Comparison of ENCODE assay signal across 17 mouse cellular contexts in genomic region chr6:128095131-128095530, GRCm38 (mm10). TPM values are rescaled to one million over a fixed set of nuclear protein-coding genes. Genes with fewer than 3 reads are reported as not detected.
DNase-seq lines count a peak whose midpoint lies in the region; ATAC-seq lines count a peak whose summit lies in the region.
"Had no signal": no experiment of that assay in that cellular context is flagged by ENCODE, and none has a peak within 500 bp of the region (broad histone marks: within the 10 kb centered on the region; RNA-seq: fewer than 3 reads in every experiment).

No protein-coding gene starts in this region.

- peak overlapping the region; percentile 12; the same call in 1 of the 2 replicates for H3K27ac ChIP-seq in hindbrain, embryonic 10.5 days
- no peak overlapping the region for H3K27ac ChIP-seq in hindbrain, embryonic 13.5 days
- H3K27ac ChIP-seq: liver, embryonic 13.5 days had no signal

- no peaks in the 10 kb centered on the region for H3K27me3 ChIP-seq in hindbrain, embryonic 10.5 days (ENCODE audit: insufficient read depth, poor library complexity, severe bottlenecking)
- H3K27me3 ChIP-seq in hindbrain, embryonic 13.5 days: no peaks in the 10 kb centered on the region
- H3K27me3 ChIP-seq: liver, embryonic 13.5 days had no signal

- H3K4me2 ChIP-seq in hindbrain, embryonic 13.5 days: no peak overlapping the region
- H3K4me2 ChIP-seq: liver, embryonic 13.5 days had no signal

- no peaks in the 10 kb centered on the region for H3K9me3 ChIP-seq in hindbrain, embryonic 10.5 days
- no peaks in the 10 kb centered on the region for H3K9me3 ChIP-seq in hindbrain, embryonic 13.5 days
- H3K9me3 ChIP-seq: embryonic facial prominence, embryonic 10.5 days; liver, embryonic 13.5 days had no signal

- H3K36me3 ChIP-seq in hindbrain, embryonic 10.5 days: no peaks in the 10 kb centered on the region
- no peaks in the 10 kb centered on the region for H3K36me3 ChIP-seq in hindbrain, embryonic 13.5 days
- H3K36me3 ChIP-seq: embryonic facial prominence, embryonic 10.5 days; liver, embryonic 13.5 days had no signal

- peak; percentile 58 for DNase-seq in cerebellum, adult 11-12 months
- DNase-seq in hindbrain, embryonic 10.5 days (ENCODE audit: low spot score): no peak
- DNase-seq in brain, adult 2 months (ENCODE audit: low read depth, low spot score): peak; percentile 84
- DNase-seq in left cerebral cortex, postnatal 14 days (ENCODE audit: low spot score in 2 of 2): peak; percentile 60 to 77
- DNase-seq in adipocyte (ENCODE audit: low spot score): no peak
- DNase-seq: adrenal gland, postnatal 25 days; heart, adult 11 months; heart, postnatal 10 days; liver, embryonic 13.5 days; lung, postnatal 14 days; thymus, postnatal 4 days had no signal

- intact Hi-C loops in left cerebral cortex, postnatal 14 days (cut with DNase I): loop anchor here (5.0 to 10.0 kb wide), 2 partner anchors 47 to 330 kb away; partner anchors contain the start of genes Prmt8 and Tspan9

- no peak overlapping the region for H3K9ac ChIP-seq in hindbrain, embryonic 13.5 days
- H3K9ac ChIP-seq: liver, embryonic 13.5 days had no signal

- peaks cover 58% of the 10 kb centered on the region for H3K4me1 ChIP-seq in hindbrain, embryonic 10.5 days (replicated peaks)
- H3K4me1 ChIP-seq in hindbrain, embryonic 13.5 days (replicated peaks): peaks cover 31% of the 10 kb centered on the region

- ATAC-seq in cerebellum, adult (ENCODE audit: insufficient number of reproducible peaks, low FRiP score, low TSS enrichment): no peak
- no peak for ATAC-seq in hindbrain, embryonic 13.5 days (ENCODE audit: low FRiP score)
- no peak for ATAC-seq in megakaryocyte progenitor cell, adult 5-6 weeks (replicated peaks; ENCODE audit: poor library complexity)
- ATAC-seq: hindbrain, embryonic 16.5 days had no signal

- 94% methylated on average over 10 of the region's 10 CpGs for WGBS in hindbrain, embryonic 10.5 days
- 95% methylated on average over 10 of the region's 10 CpGs for WGBS in hindbrain, embryonic 13.5 days

- H3K4me3 ChIP-seq in hindbrain, embryonic 10.5 days: no peak overlapping the region
- H3K4me3 ChIP-seq in hindbrain, embryonic 13.5 days: no peak overlapping the region
- H3K4me3 ChIP-seq: embryonic facial prominence, embryonic 10.5 days; erythroblast, embryonic 14.5 days; liver, embryonic 13.5 days had no signal

RNA-seq across cellular contexts. Expression of gene Tspan9, which starts 48.3 kb away (rescaled TPM):
- polyA plus RNA-seq in hindbrain, embryonic 10.5 days (2016; fragmentation: Nextera tagmentation; extraction: Ambion mirVana): 65.7 and 67.8 TPM in 2 replicates
- 32.7 and 35.8 TPM in 2 replicates for polyA plus RNA-seq in hindbrain, embryonic 13.5 days (2015; fragmentation: Nextera tagmentation; extraction: Ambion mirVana)
- 10 to 100 TPM; 71.3 to 77.5 TPM for total RNA-seq in left cerebral cortex, postnatal 14 days (2021)
- 0.71 and 2.7 TPM in 2 replicates for total RNA-seq in megakaryocyte progenitor cell, adult 5-6 weeks (2015)
- 2.8 and 4.4 TPM in 2 replicates for total RNA-seq in megakaryocyte progenitor cell, adult 5-6 weeks (2017)

Comparison
In these comparisons a context has a peak if more than half of its experiments do, and no peak if none do; other contexts are left out.
1. DNase-seq: peak in cerebellum, adult 11-12 months (single experiment), brain, adult 2 months (single experiment) and left cerebral cortex, postnatal 14 days (2 of 2); none in hindbrain, embryonic 10.5 days (single experiment) and adipocyte (single experiment).
2. RNA of gene Tspan9, which starts 48.3 kb away (total RNA-seq): 71.3 to 77.5 TPM in left cerebral cortex, postnatal 14 days; 0.71 to 4.4 TPM in megakaryocyte progenitor cell, adult 5-6 weeks; every median in the first group is over 10 times any median in the second.